Mouse (Mus musculus) midbrain, postnatal 0 days (tissue): ENCODE data around the gene Stac3. TPM values are rescaled to one million over a fixed set of nuclear protein-coding genes. Genes with fewer than 3 reads are reported as not detected.
A peak's percentile ranks its signal among the peaks of the same experiment; 100 is the strongest.

Experiments used
- ATAC-seq: fragments of 200-750 bp; cut with Nextera tagmentation; 2 replicates; pipeline ENCODE4 v1.8.0; 2017; ENCODE audit warnings: moderate number of reproducible peaks, mild to moderate bottlenecking, moderate TSS enrichment, moderate library complexity; ENCODE audit not compliant: low FRiP score
- DNase-seq: peaks from one replicate; pipeline ENCODE4 v3.0.0-alpha.2; 2015; ENCODE audit warnings: low spot score
- H3K27ac ChIP-seq: fragments of 300-500 bp; sonication (generic); 2 replicates; pipeline ENCODE4 v1.5.1; 2014; ENCODE audit warnings: low read depth, mild to moderate bottlenecking, low read length, mixed read lengths
- H3K27me3 ChIP-seq: fragments of 300-500 bp; sonication (generic); 2 replicates; pipeline ENCODE4 v1.6.1; 2014; ENCODE audit warnings: low read length, control low read depth, mixed read lengths; ENCODE audit not compliant: insufficient read depth
- H3K36me3 ChIP-seq: fragments of 300-500 bp; sonication (generic); 2 replicates; pipeline ENCODE4 v1.6.1; 2014; ENCODE audit warnings: low read length, control low read depth, mixed read lengths; ENCODE audit not compliant: insufficient read depth
- H3K4me1 ChIP-seq: fragments of 300-500 bp; sonication (generic); 2 replicates; pipeline ENCODE4 v1.6.1; 2014; ENCODE audit warnings: mild to moderate bottlenecking, control low read depth, antibody characterized with exemption, low read length, mixed read lengths; ENCODE audit not compliant: insufficient read depth
- H3K4me2 ChIP-seq: fragments of 300-500 bp; sonication (generic); 2 replicates; pipeline ENCODE4 v1.6.1; 2014; ENCODE audit warnings: low read depth, mild to moderate bottlenecking, low read length, mixed read lengths; ENCODE audit not compliant: poor library complexity, severe bottlenecking
- H3K4me3 ChIP-seq: fragments of 300-500 bp; sonication (generic); 2 replicates; pipeline ENCODE4 v1.5.1; 2014; ENCODE audit warnings: low read depth, mild to moderate bottlenecking, low read length, moderate library complexity
- H3K9ac ChIP-seq: fragments of 300-500 bp; sonication (generic); replicated peaks from 2 replicates; pipeline ENCODE4 v1.6.1; 2014; ENCODE audit warnings: mild to moderate bottlenecking, low read length, moderate library complexity, mixed read lengths; ENCODE audit not compliant: poor library complexity, severe bottlenecking
- H3K9me3 ChIP-seq: fragments of 300-500 bp; sonication (generic); 2 replicates; pipeline ENCODE4 v1.6.1; 2016; ENCODE audit warnings: low read length, control low read depth
- CTCF ChIP-seq: IDR thresholded peaks from 2 replicates; pipeline ENCODE4 v1.5.1; 2016; ENCODE audit warnings: antibody characterized with exemption, mild to moderate bottlenecking
- WGBS: fragments of 180-500 bp; shearing (Covaris S2); extraction: QIAGEN DNeasy Blood & Tissue Kit; methylation state at CpG from one replicate; pipeline ENCODE4 v1.1.7; 2014; 5-methylcytosine and 5-hydroxymethylcytosine counted together
- polyA plus RNA-seq: library from polyadenylated mRNA; unstranded; fragments of >200 nt; fragmentation: Nextera tagmentation; extraction: Ambion mirVana; gene quantifications from 2 replicates; pipeline ENCODE4 v1.2.1, GENCODE M21; 2015
- total RNA-seq: library from RNA; depleted of rRNA; stranded (reverse); fragments of >200 nt; gene quantifications from 2 replicates; pipeline ENCODE4 v1.2.3, GENCODE M21; 2014

Stac3 gene
- total and polyA plus RNA-seq, 2 experiments from 2014 or later: 0.51 to 1.2 TPM

DNA sequence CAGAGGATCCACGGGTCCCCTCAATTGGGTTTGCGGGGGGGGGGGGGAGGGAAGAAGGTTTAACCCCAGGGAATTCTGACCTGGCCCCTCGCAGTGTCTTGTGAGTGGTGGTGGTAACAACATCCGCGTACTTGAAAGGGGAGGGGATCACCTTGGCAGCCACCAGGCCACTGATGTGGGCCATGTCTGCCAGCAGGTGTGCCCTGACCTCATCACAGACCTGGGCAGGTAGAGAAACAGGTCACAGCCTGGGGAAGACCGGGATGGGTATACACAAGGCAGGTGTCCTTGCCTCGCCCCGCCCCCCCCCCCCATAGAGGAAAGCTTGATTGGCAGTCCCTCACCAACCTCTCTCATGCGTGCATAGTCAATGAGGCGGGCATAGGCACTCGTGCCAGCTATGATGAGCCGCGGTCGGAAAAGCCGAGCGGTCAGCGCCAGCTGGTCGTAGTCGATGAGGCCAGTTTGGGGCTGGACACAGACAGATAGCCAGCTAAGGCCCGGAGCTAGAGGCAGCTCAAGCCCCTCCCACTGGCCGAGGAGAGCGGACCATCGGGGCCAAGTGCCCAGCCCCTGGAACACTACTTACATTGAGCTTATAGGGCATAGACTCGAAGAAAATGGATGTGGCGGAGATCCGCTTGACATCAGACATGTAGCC, 17.7 kb downstream of the Stac3 start:
- 97% methylated on average over 22 of the region's 26 CpGs for WGBS
- peaks cover 19% of the 10 kb centered on the region for H3K36me3 ChIP-seq
- no peak overlapping the region for H3K4me3 ChIP-seq
- no peaks in the 10 kb centered on the region for H3K9me3 ChIP-seq
- H3K4me2 ChIP-seq: no peak overlapping the region
- DNase-seq (no peak), ATAC-seq (no peak)
- no peak for TF ChIP-seq CTCF
- no peak overlapping the region for H3K9ac ChIP-seq
- no peak overlapping the region for H3K27ac ChIP-seq
- H3K4me1 ChIP-seq: 0 out of 2 replicates have a peak, but pooled peaks cover 4% of the 10 kb centered on the region
- no peaks in the 10 kb centered on the region for H3K27me3 ChIP-seq

GRCm38 (mm10) chr10:127519903-127520713, 18.6 kb downstream of the Stac3 start:
- H3K4me1 ChIP-seq: 0 out of 2 replicates have a peak, but pooled peaks cover 4% of the 10 kb centered on the region
- H3K27ac ChIP-seq: no peak overlapping the region
- no peak overlapping the region for H3K4me3 ChIP-seq
- 93% methylated on average over 36 of the region's 37 CpGs for WGBS
- no peak overlapping the region for H3K9ac ChIP-seq
- ATAC-seq (no peak), DNase-seq (no peak)
- no peaks in the 10 kb centered on the region for H3K9me3 ChIP-seq
- no peak for TF ChIP-seq CTCF
- H3K27me3 ChIP-seq: peaks cover under 1% of the 10 kb centered on the region; the same call in 1 of the 2 replicates
- no peak overlapping the region for H3K4me2 ChIP-seq
- peaks cover 19% of the 10 kb centered on the region for H3K36me3 ChIP-seq

DNA sequence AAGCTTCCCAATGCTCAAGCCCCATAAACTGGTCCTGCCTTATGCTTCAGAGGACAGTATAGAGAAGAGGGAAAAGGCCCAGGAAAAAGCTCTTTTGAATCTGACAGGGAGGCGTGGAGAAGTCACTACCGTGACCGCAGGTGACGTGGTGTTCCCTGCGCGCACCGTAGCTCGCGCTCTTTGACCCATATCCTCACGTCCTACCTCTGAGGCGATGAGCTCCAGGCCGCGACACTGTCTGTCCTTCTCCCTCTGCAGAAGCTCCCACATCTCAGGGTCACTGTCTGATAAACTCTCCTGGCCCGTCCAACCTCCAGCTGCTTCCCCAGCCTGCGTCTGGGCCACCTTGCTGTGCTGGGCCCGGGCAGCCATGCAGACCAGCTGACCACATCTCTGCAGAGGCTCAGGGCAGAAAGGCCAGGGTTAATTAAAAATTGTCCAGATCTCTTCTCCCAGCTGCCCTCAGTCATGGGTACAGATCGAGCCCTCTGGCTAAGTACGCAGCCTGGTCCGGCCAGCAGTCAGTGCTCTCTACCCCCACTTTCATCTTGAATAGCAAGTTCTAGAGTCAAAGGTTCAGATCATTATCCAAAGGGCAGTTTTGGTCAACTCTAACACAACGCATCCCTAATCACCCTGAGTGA, 19.4 kb downstream of the Stac3 start:
- peaks cover 8% of the 10 kb centered on the region; the same call in 1 of the 2 replicates for H3K27me3 ChIP-seq
- H3K9ac ChIP-seq: no peak overlapping the region
- H3K4me2 ChIP-seq: no peak overlapping the region
- no peak for TF ChIP-seq CTCF
- no peak overlapping the region for H3K4me3 ChIP-seq
- WGBS: 85% methylated on average over 20 of the region's 20 CpGs
- no peaks in the 10 kb centered on the region for H3K9me3 ChIP-seq
- 0 out of 2 replicates have a peak, but pooled peaks cover 4% of the 10 kb centered on the region for H3K4me1 ChIP-seq
- no peak overlapping the region for H3K27ac ChIP-seq
- ATAC-seq (no peak), DNase-seq (no peak)
- H3K36me3 ChIP-seq: peaks cover 19% of the 10 kb centered on the region

- Histone ChIP-seq H3K4me1 (peaks cover 5% of the 10 kb centered on the region; the same call in 1 of the 2 replicates), H3K36me3 (peaks cover 19% of the 10 kb centered on the region), H3K27ac (no peak overlapping the region), H3K9me3 (no peaks in the 10 kb centered on the region), H3K27me3 (peaks cover 8% of the 10 kb centered on the region; the same call in 1 of the 2 replicates), H3K4me3 (peak overlapping the region; percentile 51), H3K9ac (peak overlapping the region; percentile 56), H3K4me2 (peak overlapping the region; percentile 88)
- 12% methylated on average over 12 of the region's 12 CpGs for WGBS
- DNase-seq: no peak
- no peak for ATAC-seq
- TF ChIP-seq CTCF: no peak
Measured at GRCm38 (mm10) chr10:127521611-127522080, 20.2 kb downstream of the Stac3 start.

DNA sequence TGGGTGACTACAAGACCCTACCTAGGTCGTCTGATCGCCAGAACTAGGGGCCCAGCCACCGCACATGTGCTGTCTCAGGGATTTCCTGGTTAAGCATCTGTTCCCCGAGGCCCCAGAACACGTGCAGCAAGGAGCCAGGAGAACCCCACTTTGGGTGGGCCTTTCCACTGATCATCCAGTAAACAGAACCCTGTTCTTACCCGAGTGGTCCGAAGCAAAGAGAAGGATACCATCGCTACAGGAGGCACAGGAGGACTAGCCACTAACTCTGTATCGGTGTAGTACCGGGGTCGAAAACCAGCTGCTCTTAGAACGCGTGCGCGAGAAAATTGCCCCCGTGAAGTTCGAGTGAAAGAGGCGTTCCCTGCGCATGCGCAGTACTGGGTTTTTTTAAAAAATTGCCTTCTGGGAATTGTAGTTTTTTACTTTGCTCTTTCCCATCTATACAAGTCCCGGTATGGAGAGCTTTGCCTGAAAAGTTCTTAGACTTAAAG, 20.6 kb downstream of the Stac3 start, which contains the start of gene Shmt2:
Gene Shmt2, minus strand, starts transcription at position 357 of the 494 bp plus-strand sequence.
- WGBS: under 1% methylated on average over 21 of the region's 21 CpGs
- Histone ChIP-seq H3K4me3 (peak within 1 kb of the TSS; percentile 51), H3K36me3 (peaks cover 19% of the 10 kb centered on the region), H3K27ac (no peak within 1 kb of the TSS), H3K27me3 (peaks cover 8% of the 10 kb centered on the region; the same call in 1 of the 2 replicates), H3K4me1 (peaks cover 8% of the 10 kb centered on the region; the same call in 1 of the 2 replicates), H3K9ac (peak within 1 kb of the TSS; percentile 56), H3K4me2 (peak within 1 kb of the TSS; percentile 88), H3K9me3 (no peaks in the 10 kb centered on the region)
- peak; percentile 98 for DNase-seq
- ATAC-seq: peak; percentile 53; the same call in 1 of the 2 replicates
- TF ChIP-seq CTCF: no peak
